Mouse (Mus musculus) hindlimb bud, embryonic 11.5 days (tissue): ENCODE results near the gene Bud13.
"Not testable (repeated sequence)": the region's sequence is repeated elsewhere in the genome, so short reads cannot be mapped to it uniquely, and the experiment has no call there.

ENCODE experiments used
- DNase-seq: peaks from one replicate; pipeline ENCODE4 v3.0.0-alpha.2; 2012; ENCODE audit warnings: low read depth, low spot score; ENCODE audit errors: extremely low spot score

The Bud13 gene

GRCm38 (mm10) chr9:46298381-46298780 is 15.6 kb downstream of the Bud13 start:
- no peak for DNase-seq

GRCm38 (mm10) chr9:46302142-46302541 is 19.3 kb downstream of the Bud13 start:
- no peak for DNase-seq

GRCm38 (mm10) chr9:46309121-46309520 is 26.3 kb downstream of the Bud13 start:
- DNase-seq = no peak

GRCm38 (mm10) chr9:46314507-46314906 is 31.7 kb downstream of the Bud13 start:
- peak; percentile 77 for DNase-seq

GRCm38 (mm10) chr9:46314921-46315320 is 32.1 kb downstream of the Bud13 start:
- no peak for DNase-seq

GRCm38 (mm10) chr9:46315807-46316365 is 33.1 kb downstream of the Bud13 start:
- DNase-seq = no peak

DNA sequence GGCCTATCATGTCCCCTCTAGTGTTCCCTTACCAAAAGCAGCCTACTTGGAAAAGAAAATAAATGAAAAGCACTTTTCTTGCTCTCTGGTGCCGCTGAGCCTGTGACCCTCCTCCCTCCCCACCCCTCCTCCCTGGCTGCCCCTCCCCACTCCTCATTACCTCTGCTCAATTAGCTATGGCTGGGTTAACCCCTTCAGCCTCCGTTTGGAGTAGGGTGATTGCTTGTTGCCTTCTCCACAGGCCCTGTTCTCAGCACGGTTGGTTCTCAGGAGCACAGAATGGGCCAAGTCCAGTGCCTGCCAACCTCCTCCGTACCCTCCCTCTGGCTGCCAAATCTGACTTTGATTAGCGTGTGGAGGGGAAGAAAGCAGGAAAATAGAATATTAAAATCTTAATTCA is 33.6 kb downstream of the Bud13 start:
- no peak for DNase-seq

GRCm38 (mm10) chr9:46316909-46317308 is 34.1 kb downstream of the Bud13 start:
- DNase-seq = no peak

DNA sequence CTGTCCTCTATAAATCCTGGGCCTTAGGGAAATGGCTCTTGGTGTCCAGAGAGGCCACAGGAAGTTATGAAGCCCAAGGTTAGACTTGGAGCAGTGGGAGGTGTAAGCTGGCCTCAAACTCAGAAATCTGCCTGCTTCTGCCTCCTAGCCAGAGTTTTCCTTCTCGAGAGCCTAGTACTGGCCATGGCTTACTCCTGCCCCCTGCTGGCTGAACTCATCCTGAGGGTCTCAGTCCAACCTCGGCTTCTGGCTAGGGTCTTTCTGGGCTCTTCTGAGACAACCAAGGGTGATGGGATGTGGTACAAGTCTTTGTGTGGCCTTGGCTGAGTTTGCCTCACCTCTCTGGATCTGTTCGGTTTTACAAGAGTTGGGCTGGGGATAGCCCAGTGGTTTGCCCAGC is 35.1 kb downstream of the Bud13 start:
- no peak for DNase-seq

- not testable (repeated sequence) for DNase-seq
Observed at GRCm38 (mm10) chr9:46319886-46320285, 37.1 kb downstream of the Bud13 start, which contains the start of gene 4931429L15Rik. TSS of gene 4931429L15Rik (minus strand) at chr9:46319986.

DNA sequence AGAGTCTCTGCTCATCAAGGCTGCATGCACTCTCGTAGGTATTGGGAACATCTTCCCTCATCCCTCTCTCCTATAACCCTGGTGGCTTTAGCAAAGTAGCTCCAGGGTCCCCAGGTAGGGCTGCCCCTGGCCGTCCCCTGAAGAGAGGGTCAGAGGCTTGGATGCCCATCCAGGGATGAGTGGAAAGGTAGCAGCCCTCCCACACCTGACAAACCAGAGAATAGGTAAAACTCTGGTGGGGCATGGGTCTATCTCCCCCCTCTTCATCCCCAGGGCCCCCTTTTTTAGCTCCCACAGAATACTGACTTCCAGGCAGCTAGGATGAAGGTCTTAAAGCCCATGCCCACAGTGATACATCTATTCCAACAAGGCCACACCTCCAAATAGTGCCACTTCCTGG is 37.7 kb downstream of the Bud13 start:
- DNase-seq = no peak

DNA sequence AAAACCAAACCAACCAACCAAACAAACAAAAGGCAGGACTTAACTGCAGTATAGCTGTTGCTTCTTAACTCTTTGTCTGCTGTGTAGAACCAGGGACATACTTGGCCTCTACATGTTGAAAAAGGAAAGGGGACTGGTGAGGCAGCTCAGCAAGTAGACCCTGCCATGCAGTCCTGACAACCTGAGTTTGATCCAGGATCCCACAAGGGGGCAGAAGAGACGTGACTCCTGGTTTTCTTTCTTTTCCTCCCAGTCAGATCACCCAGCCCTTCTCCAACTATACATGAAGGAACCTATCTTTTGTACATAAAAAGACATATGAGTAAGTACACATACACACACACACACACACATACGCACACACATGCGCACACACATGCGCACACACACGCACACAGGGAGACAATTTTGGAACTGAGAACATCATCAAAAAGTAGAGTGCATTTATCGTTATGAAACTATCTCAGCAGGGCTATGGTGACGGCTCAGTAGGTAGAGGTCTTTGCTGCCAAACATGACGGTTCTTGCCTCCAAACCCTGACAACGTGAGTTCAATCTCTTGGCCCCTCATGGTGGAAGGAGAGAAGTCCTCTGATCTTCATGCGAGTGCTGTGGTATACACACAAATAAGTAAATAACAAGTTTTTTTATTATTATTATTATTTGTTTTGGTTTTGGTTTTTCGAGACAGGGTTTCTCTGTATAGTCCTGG is 44.0 kb downstream of the Bud13 start:
- no peak for DNase-seq

DNA sequence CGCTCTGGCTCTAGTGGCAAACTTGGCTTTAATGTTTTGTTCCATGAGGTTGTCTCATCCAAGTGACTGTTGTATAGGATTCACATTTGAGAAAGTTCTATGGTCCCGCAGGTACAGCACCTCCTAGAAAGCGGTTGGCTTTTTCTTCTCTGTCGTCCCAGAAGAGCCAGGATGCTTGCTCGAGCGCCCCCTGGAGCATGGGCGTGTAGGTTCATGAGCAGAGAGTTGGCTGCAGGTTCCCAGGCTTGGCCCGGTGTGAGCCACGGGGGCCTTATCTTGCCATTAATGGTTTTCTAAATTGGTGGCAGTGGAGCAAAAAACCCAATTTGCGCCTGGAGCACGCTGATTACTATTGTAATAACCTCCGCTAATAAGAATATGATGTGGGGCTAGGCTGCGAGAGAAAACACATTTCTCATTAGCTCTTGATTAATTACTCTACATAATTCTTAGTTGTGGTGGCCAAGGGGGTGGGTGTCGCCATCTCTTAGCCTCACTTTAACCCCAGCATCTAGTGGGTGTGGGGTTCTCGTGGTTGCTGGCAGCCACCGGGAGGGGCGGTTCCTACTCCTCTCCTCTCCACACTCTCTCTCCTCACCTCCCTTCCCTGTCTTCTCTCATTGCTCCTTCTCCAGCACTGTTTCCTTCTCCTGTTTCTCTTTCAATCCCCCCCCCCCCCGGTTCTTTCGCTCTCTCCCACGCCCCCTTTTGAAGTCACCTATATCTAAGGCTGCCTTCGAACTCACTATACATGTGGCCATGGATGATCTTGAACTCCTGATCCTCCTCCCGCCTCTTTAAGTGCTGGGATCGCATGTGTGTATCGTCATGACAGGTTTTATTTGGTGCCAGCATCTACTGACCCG is 45.1 kb downstream of the Bud13 start:
- DNase-seq = no peak

DNA sequence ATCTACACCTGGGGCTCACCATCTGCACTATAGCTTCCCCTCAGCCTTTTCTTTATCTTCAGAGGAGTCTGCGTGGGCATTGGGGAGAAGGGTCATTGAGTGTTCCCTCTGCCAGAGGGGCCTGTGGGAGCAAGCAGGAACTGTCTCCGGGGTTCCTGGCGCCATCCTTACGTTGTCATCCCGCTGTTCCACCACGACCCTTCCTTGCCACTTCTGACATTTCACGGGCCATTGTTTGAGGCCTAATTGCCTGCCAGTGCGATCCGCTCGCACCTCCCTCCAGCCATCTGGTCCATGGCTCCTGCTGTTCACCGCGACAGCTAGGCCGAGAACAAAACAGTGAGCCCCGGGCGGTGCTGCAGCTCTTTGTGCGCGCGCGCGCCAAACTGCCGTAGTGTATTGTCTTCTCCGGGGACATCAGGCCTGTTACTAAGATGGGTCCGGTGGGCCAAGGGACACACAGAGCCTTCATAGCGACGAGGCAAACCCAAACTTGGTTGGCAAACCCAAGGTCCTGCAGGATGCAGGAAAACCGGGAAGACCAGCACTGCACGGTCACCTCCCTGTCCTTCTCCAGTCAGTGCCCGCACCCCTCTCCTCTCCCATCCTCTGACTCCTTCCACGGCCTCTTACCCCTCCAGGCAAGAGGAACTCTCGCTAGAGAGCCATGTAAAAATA is 45.9 kb downstream of the Bud13 start:
- no peak for DNase-seq

DNA sequence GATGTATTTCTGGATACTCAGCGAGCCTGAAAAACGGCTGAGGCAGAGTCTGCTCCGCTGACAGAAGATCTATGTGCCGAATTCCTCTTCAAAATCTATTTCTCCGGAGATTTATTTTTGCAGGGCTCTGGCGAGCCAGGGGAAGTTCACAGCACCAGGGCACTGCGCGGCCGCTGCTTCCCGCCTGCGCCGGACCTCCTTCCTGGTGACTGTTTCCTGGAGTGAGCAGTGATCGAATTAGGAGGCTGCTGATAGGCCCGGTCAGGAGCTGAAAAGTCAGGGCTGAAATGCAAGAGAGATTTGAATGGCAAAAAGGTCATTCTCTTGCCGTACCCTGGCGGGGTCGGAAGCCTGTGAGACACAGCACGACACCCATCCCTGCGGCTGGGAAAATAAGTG is 46.4 kb downstream of the Bud13 start:
- DNase-seq = no peak

- no peak for DNase-seq
Observed at GRCm38 (mm10) chr9:46329801-46330585, 47.2 kb downstream of the Bud13 start.

DNA sequence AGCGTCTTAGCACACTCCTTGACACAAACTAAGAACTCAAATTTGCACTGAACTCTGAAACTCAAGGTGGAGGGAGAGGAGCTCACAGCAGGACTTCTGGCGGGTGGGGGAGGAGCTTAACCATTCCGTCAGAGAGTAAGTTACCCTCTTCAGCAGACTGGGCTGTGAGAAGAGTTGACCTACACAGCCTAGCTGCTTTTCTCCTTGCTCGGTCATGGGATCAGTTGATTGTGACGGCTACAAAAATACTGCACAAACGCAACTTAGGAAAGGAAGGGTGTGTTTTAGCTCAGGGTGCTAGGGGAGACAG is 47.7 kb downstream of the Bud13 start:
- no peak for DNase-seq

DNA sequence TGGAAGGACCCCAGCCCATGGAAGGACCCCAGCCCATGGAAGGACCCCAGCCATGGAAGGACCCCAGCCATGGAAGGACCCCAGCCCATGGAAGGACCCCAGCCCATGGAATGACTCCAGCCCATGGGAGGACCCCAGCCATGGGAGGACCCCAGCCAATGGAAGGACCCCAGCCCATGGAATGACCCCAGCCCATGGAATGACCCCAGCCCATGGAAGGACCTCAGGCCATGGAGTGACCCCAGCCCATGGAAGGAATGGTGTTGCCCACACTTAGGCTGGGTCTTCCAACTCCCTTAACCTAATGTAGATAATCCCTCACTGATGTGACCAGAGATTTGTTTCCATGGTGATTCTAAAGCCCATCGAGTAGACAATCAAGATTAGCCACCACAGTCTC is 48.5 kb downstream of the Bud13 start:
- DNase-seq = no peak

DNA sequence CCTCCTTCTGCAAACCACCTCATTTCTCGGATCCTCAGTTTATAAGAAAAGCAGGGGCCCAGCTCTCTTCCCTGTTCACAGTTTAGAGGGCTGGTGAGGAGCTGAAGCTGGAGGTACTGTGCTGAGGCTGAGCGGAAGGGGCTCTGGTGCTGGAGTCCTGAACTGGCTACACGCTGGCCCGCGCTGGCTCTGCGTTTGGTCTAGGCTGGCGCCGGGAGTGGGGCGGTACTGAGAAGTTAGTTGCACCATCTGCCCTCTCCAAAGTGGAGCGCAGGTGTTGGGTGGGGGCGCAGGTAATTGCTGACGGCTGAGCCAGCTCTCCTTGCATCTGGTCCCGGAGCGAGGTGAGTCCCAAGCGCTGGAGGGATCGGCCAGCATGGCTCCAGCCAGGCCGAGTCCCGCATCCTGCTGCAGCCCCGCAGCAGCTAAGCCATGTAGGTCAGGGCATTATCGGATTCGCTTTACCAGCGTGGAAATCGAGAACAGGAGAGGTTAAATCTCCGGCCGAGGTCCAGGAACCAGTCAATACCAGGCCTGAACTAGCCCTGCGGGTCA is 51.7 kb downstream of the Bud13 start:
- no peak for DNase-seq

DNA sequence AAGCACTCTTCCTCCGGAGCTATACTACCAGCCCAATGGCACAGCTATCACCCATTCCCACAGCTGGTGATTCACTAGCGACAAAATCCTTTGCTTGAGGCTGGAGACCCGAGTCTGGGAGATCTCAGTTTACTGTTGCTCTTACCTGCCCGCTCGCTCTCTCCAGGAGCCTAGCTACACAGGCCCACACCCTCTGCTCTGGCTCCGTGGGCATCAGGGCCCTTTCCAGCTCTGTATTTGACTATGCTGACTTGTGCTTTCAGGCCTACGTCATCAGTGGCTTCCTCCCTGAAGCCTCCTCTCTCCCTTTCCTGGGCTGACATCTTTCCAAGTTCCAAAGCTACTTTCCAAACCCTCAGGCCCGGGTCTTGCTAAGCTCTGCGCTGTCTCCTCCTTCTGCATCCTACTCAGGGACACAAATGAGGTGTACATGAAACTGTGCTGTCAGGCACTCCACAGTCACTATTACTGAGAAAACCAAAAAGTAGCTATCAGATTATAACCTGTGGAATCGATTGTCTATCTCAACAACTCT is 52.7 kb downstream of the Bud13 start:
- no peak for DNase-seq
